Comparison of ENCODE assay signal across 8 mouse cellular contexts in genomic region chr3:51416073-51416363, GRCm38 (mm10). TPM values are rescaled to one million over a fixed set of nuclear protein-coding genes. Genes with fewer than 3 reads are reported as not detected.
A peak's percentile ranks its signal among the peaks of the same experiment; 100 is the strongest.
DNase-seq lines count a peak whose midpoint lies in the region; ATAC-seq and TF ChIP-seq lines count a peak whose summit lies in the region.

No protein-coding gene starts in this region.

- peak overlapping the region; percentile 75 for H3K4me3 ChIP-seq in forebrain, embryonic 15.5 days
- H3K4me3 ChIP-seq in liver, postnatal 0 days (ENCODE audit: low read depth, low read length) = peak overlapping the region; percentile 91

- no peak for DNase-seq in frontal cortex, postnatal 25 days (ENCODE audit: low spot score in 2 of 2)
- DNase-seq in liver, postnatal 0 days = no peak
- no peak for DNase-seq in adrenal gland, adult 8-10 months
- DNase-seq in cerebellum, postnatal 14 days = no peak
- DNase-seq in right cerebral cortex, postnatal 14 days = no peak

- H3K27ac ChIP-seq in forebrain, embryonic 15.5 days (replicated peaks) = peak overlapping the region; percentile 91
- peak overlapping the region; percentile 96 for H3K27ac ChIP-seq in liver, postnatal 0 days (ENCODE audit: low read depth)

- H3K27me3 ChIP-seq in forebrain, embryonic 15.5 days = no peaks in the 10 kb centered on the region
- H3K27me3 ChIP-seq in liver, postnatal 0 days (ENCODE audit: insufficient read depth, low read length) = no peaks in the 10 kb centered on the region

- ATAC-seq in frontal cortex, adult (ENCODE audit: low TSS enrichment) = peak; percentile 43
- ATAC-seq in CD4-positive, CD25-positive, alpha-beta regulatory T cell, adult 4 months = peak; percentile 38
- ATAC-seq in forebrain, embryonic 15.5 days (replicated peaks) = peak; percentile 68
- ATAC-seq in liver, postnatal 0 days = peak; percentile 60

- H3K9ac ChIP-seq in forebrain, embryonic 15.5 days (replicated peaks) = peak overlapping the region; percentile 77
- H3K9ac ChIP-seq in liver, postnatal 0 days (replicated peaks) = peak overlapping the region; percentile 94

- peak overlapping the region; percentile 84 for H3K4me2 ChIP-seq in forebrain, embryonic 15.5 days (replicated peaks)
- H3K4me2 ChIP-seq in liver, postnatal 0 days (ENCODE audit: low read depth, low read length) = peak overlapping the region; percentile 80

- H3K36me3 ChIP-seq in forebrain, embryonic 15.5 days = no peaks in the 10 kb centered on the region
- H3K36me3 ChIP-seq in liver, postnatal 0 days (replicated peaks; ENCODE audit: insufficient read depth, low read length) = no peaks in the 10 kb centered on the region

- H3K4me1 ChIP-seq in forebrain, embryonic 15.5 days = peaks cover 33% of the 10 kb centered on the region
- H3K4me1 ChIP-seq in liver, postnatal 0 days (ENCODE audit: insufficient read depth) = peaks cover 26% of the 10 kb centered on the region

- TF ChIP-seq EP300 in liver, postnatal 0 days (IDR thresholded peaks at IDR 0.05; ENCODE audit: low read depth) = no peak

- WGBS in forebrain, embryonic 15.5 days = 0% methylated on average over 27 of the region's 30 CpGs
- WGBS in liver, postnatal 0 days (ENCODE audit: insufficient replicate concordance) = 0% methylated on average over 14 of the region's 30 CpGs

- no peaks in the 10 kb centered on the region for H3K9me3 ChIP-seq in forebrain, embryonic 15.5 days
- no peaks in the 10 kb centered on the region for H3K9me3 ChIP-seq in liver, postnatal 0 days (ENCODE audit: low read length)

- TF ChIP-seq CTCF in liver, postnatal 0 days (IDR thresholded peaks at IDR 0.05; ENCODE audit: low read depth) = 0 out of 2 replicates have a peak, but pooled peaks have one; percentile 8

RNA-seq across cellular contexts. Expression of gene Naa15, which starts 1.1 kb away (rescaled TPM):
- 10 to 100 TPM; 18.4 to 30.4 TPM for polyA plus RNA-seq in CD4-positive, CD25-positive, alpha-beta regulatory T cell, adult 4 months (2017; shearing (Covaris generic))
- 56.5 and 65.6 TPM in 2 replicates for polyA plus RNA-seq in forebrain, embryonic 15.5 days (2015; fragmentation: Nextera tagmentation; extraction: Ambion mirVana)
- 11.3 and 11.9 TPM in 2 replicates for polyA plus RNA-seq in liver, postnatal 0 days (2015; fragmentation: Nextera tagmentation; extraction: Ambion mirVana)
- total RNA-seq in adrenal gland, adult 8-10 months (2022) = 10 to 100 TPM; 53.1 to 65.3 (median 59.3) TPM

RNA-seq across cellular contexts. Expression of gene Ndufc1, which starts 7.2 kb away (rescaled TPM):
- polyA plus RNA-seq in CD4-positive, CD25-positive, alpha-beta regulatory T cell, adult 4 months (2017; shearing (Covaris generic)) = 100 to 1,000 TPM; 177 to 260 TPM
- 732 and 752 TPM in 2 replicates for polyA plus RNA-seq in forebrain, embryonic 15.5 days (2015; fragmentation: Nextera tagmentation; extraction: Ambion mirVana)
- 766 and 780 TPM in 2 replicates for polyA plus RNA-seq in liver, postnatal 0 days (2015; fragmentation: Nextera tagmentation; extraction: Ambion mirVana)
- total RNA-seq in adrenal gland, adult 8-10 months (2022) = 100 to 1,000 TPM; 425 to 852 (median 611) TPM

RNA-seq across cellular contexts. Expression of gene Mgarp, which starts 19.5 kb away (rescaled TPM):
- 1 to 10 TPM; 1.7 to 2.4 TPM for polyA plus RNA-seq in CD4-positive, CD25-positive, alpha-beta regulatory T cell, adult 4 months (2017; shearing (Covaris generic))
- polyA plus RNA-seq in forebrain, embryonic 15.5 days (2015; fragmentation: Nextera tagmentation; extraction: Ambion mirVana) = 0.50 and 0.60 TPM in 2 replicates
- 0.34 and 0.60 TPM in 2 replicates for polyA plus RNA-seq in liver, postnatal 0 days (2015; fragmentation: Nextera tagmentation; extraction: Ambion mirVana)
- total RNA-seq in adrenal gland, adult 8-10 months (2022) = 1,000 to 10,000 TPM in 3 of 4 experiments, 100 to 1,000 TPM in 1; 688 to 1,713 (median 1,219) TPM
